Mouse (Mus musculus) hindbrain, postnatal 0 days (tissue): ENCODE results near the gene Rac2. TPM values are rescaled to one million over a fixed set of nuclear protein-coding genes. Genes with fewer than 3 reads are reported as not detected.

Experiments
- ATAC-seq: fragments of 200-750 bp; cut with Nextera tagmentation; 2 replicates; pipeline ENCODE4 v1.8.0; 2017; ENCODE audit warnings: mild to moderate bottlenecking, moderate TSS enrichment, moderate library complexity
- DNase-seq: peaks from one replicate; pipeline ENCODE4 v3.0.0-alpha.2; 2015; ENCODE audit warnings: low spot score
- H3K27ac ChIP-seq: fragments of 300-500 bp; sonication (generic); 2 replicates; pipeline ENCODE4 v1.5.1; 2014; ENCODE audit warnings: mild to moderate bottlenecking
- H3K27me3 ChIP-seq: fragments of 300-500 bp; sonication (generic); 2 replicates; pipeline ENCODE4 v1.6.1; 2014; ENCODE audit warnings: low read length, mixed read lengths; ENCODE audit not compliant: insufficient read depth
- H3K36me3 ChIP-seq: fragments of 300-500 bp; sonication (generic); 2 replicates; pipeline ENCODE4 v1.6.1; 2014; ENCODE audit warnings: low read length, mixed read lengths; ENCODE audit not compliant: insufficient read depth
- H3K4me1 ChIP-seq: fragments of 300-500 bp; sonication (generic); 2 replicates; pipeline ENCODE4 v1.6.1; 2014; ENCODE audit warnings: antibody characterized with exemption, low read length, mixed read lengths; ENCODE audit not compliant: insufficient read depth
- H3K4me2 ChIP-seq: fragments of 300-500 bp; sonication (generic); 2 replicates; pipeline ENCODE4 v1.6.1; 2014; ENCODE audit warnings: low read depth, mild to moderate bottlenecking, low read length, moderate library complexity, mixed read lengths
- H3K4me3 ChIP-seq: fragments of 300-500 bp; sonication (generic); 2 replicates; pipeline ENCODE4 v1.5.1; 2014; ENCODE audit warnings: low read length
- H3K9ac ChIP-seq: fragments of 300-500 bp; sonication (generic); replicated peaks from 2 replicates; pipeline ENCODE4 v1.6.1; 2014; ENCODE audit warnings: mild to moderate bottlenecking, low read length, moderate library complexity, mixed read lengths
- H3K9me3 ChIP-seq: fragments of 300-500 bp; sonication (generic); 2 replicates; pipeline ENCODE4 v1.6.1; 2016; ENCODE audit warnings: low read length, mixed read lengths
- CTCF ChIP-seq: IDR thresholded peaks from 2 replicates; pipeline ENCODE4 v1.5.1; 2016; ENCODE audit warnings: antibody characterized with exemption, control low read depth, low read depth
- WGBS: fragments of 180-500 bp; shearing (Covaris S2); extraction: QIAGEN DNeasy Blood & Tissue Kit; methylation state at CpG from one replicate; pipeline ENCODE4 v1.1.7; 2014; 5-methylcytosine and 5-hydroxymethylcytosine counted together
- polyA plus RNA-seq: library from polyadenylated mRNA; unstranded; fragments of >200 nt; fragmentation: Nextera tagmentation; extraction: Ambion mirVana; gene quantifications from 2 replicates; pipeline ENCODE4 v1.2.1, GENCODE M21; 2015
- total RNA-seq: library from RNA; depleted of rRNA; stranded (reverse); fragments of >200 nt; gene quantifications from 2 replicates; pipeline ENCODE4 v1.2.3, GENCODE M21; 2014

Rac2 gene
- total and polyA plus RNA-seq, 2 experiments from 2014 or later, result 3.4 to 6.8 TPM

- H3K27me3 ChIP-seq, result no peaks in the 10 kb centered on the region
- 83% methylated on average over 6 of the region's 6 CpGs for WGBS
Observed at GRCm38 (mm10) chr15:78596504-78596903, 23.9 kb upstream of the Rac2 start.

DNA sequence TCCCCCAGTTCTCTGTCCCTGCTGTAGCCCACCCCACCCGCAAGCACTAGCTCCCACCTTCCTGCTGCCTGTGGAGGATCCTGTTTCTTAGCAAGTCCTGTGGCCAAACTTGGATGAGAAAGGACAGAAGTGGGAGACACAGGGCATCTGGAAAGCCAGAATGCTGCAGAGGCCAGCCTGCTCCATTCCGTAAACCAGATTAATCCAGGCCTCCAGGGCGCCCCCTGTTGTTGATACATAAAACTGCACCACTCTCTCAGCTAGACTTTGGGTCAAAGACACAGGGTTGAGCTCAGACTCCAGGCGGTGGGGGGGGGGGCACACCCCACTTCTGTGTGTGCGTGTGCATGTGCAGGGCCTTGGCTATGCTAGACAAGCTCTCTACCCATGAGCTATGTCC lies 22.9 kb upstream of the Rac2 start:
- H3K9me3 ChIP-seq, result no peaks in the 10 kb centered on the region
- no peak for DNase-seq
- 76% methylated on average over 5 of the region's 5 CpGs for WGBS

More at GRCm38 (mm10) chr15:78596504-78596903, 23.9 kb upstream of the Rac2 start:
- no peak overlapping the region for H3K9ac ChIP-seq
- DNase-seq (no peak), ATAC-seq (no peak)
- no peak overlapping the region for H3K4me3 ChIP-seq
- no peaks in the 10 kb centered on the region for H3K36me3 ChIP-seq
- H3K9me3 ChIP-seq, result no peaks in the 10 kb centered on the region
- H3K4me2 ChIP-seq, result no peak overlapping the region
- H3K27ac ChIP-seq, result no peak overlapping the region
- no peak for TF ChIP-seq CTCF
- H3K4me1 ChIP-seq, result no peaks in the 10 kb centered on the region

DNA sequence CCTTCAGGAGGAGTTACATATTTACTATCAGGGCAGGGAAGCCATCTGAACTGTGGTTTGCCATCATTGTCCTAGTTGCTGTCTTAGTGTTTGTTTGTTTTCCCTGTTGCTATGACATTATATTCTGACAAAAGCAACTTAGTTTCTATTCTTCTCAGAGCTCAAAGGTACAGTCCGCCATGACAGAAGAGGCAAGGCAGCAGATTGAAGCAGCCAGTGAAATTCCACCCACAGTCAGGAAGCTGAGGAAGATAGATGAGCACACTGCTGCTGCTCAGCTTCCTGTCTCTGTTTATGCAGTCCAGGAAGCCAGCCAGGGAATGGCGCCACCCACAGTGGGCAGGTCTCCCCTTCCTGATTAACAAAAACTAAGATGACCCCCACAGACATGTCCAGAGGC lies 22.2 kb upstream of the Rac2 start:
- H3K36me3 ChIP-seq, result no peaks in the 10 kb centered on the region
- no peak overlapping the region for H3K27ac ChIP-seq
- ATAC-seq (no peak), DNase-seq (no peak)
- H3K4me3 ChIP-seq, result no peak overlapping the region
- H3K9ac ChIP-seq, result no peak overlapping the region
- H3K4me2 ChIP-seq, result no peak overlapping the region
- H3K9me3 ChIP-seq, result no peaks in the 10 kb centered on the region
- H3K4me1 ChIP-seq, result no peaks in the 10 kb centered on the region
- no peaks in the 10 kb centered on the region for H3K27me3 ChIP-seq
- WGBS, result 88% methylated on average over 2 of the region's 2 CpGs
- no peak for TF ChIP-seq CTCF

More for the DNA sequence above, 22.9 kb upstream of the Rac2 start:
- ATAC-seq, result no peak
- Histone ChIP-seq H3K27me3 (no peaks in the 10 kb centered on the region), H3K27ac (no peak overlapping the region), H3K9ac (no peak overlapping the region), H3K4me1 (no peaks in the 10 kb centered on the region), H3K4me3 (no peak overlapping the region), H3K4me2 (no peak overlapping the region), H3K36me3 (no peaks in the 10 kb centered on the region)
- TF ChIP-seq CTCF, result peak; percentile 21

GRCm38 (mm10) chr15:78593896-78594425 lies 21.4 kb upstream of the Rac2 start:
- no peak overlapping the region for H3K27ac ChIP-seq
- H3K36me3 ChIP-seq, result no peaks in the 10 kb centered on the region
- H3K9me3 ChIP-seq, result no peaks in the 10 kb centered on the region
- WGBS, result 72% methylated on average over 7 of the region's 7 CpGs
- H3K4me2 ChIP-seq, result no peak overlapping the region
- H3K4me1 ChIP-seq, result no peaks in the 10 kb centered on the region
- no peak for TF ChIP-seq CTCF
- no peak overlapping the region for H3K9ac ChIP-seq
- H3K27me3 ChIP-seq, result no peaks in the 10 kb centered on the region
- no peak overlapping the region for H3K4me3 ChIP-seq
- no peak for DNase-seq
- ATAC-seq, result no peak

DNA sequence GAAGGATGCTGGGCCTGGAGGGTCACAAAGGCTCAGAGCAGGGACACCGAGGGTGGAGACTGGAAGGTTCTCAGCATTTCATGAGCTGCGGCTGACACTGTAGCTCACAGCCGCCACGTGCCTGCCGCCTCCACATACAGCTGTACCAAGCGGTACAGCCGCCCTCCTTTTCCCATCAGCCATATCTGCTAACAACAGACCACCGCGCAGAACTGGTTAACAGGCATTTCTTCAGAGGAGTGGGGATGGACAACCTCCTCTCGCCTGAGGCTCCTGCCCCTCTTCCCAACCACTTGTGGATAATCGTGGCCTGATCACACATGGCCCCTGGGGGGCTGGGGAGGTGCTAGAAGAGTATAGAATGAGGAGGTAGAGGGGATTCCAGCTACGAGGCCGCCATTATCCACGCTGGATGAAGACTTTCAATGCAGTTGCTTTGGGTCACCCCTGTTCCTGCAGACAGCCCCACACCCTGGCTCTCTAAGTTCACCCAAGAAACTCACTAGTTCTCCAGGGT lies 19.9 kb upstream of the Rac2 start:
- WGBS, result 80% methylated on average over 14 of the region's 14 CpGs
- no peak for ATAC-seq
- DNase-seq, result no peak

GRCm38 (mm10) chr15:78591680-78592451 lies 19.3 kb upstream of the Rac2 start:
- 75% methylated on average over 15 of the region's 15 CpGs for WGBS
- no peak overlapping the region for H3K9ac ChIP-seq
- H3K27me3 ChIP-seq, result no peaks in the 10 kb centered on the region
- H3K9me3 ChIP-seq, result no peaks in the 10 kb centered on the region
- no peak overlapping the region for H3K4me2 ChIP-seq
- no peak overlapping the region for H3K4me3 ChIP-seq
- H3K27ac ChIP-seq, result no peak overlapping the region
- no peak for TF ChIP-seq CTCF
- no peaks in the 10 kb centered on the region for H3K4me1 ChIP-seq
- ATAC-seq (no peak), DNase-seq (no peak)
- no peaks in the 10 kb centered on the region for H3K36me3 ChIP-seq

More for the DNA sequence above, 19.9 kb upstream of the Rac2 start:
- no peaks in the 10 kb centered on the region for H3K9me3 ChIP-seq
- H3K4me2 ChIP-seq, result no peak overlapping the region
- no peaks in the 10 kb centered on the region for H3K4me1 ChIP-seq
- no peaks in the 10 kb centered on the region for H3K27me3 ChIP-seq
- H3K36me3 ChIP-seq, result no peaks in the 10 kb centered on the region
- H3K4me3 ChIP-seq, result no peak overlapping the region
- no peak overlapping the region for H3K27ac ChIP-seq
- TF ChIP-seq CTCF, result no peak
- no peak overlapping the region for H3K9ac ChIP-seq

DNA sequence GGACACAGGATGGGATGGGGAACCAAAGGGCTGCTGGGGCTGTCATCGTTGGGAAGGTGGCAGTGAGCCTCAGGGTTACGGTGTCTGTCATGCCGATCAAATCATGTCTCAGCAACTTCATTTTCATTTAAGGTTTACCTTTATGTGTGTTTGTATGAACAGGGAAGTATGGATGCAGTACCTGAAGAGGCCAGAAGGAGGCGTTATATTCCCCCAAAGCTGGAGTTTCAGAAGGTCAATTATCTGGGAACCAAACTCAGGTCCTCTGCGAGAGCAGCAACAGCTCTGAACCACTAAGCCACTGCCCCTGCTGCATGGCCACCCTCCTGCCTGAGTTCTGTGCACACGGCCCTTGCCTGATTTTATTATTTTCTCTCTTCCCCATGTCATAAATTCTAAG lies 18.2 kb upstream of the Rac2 start:
- no peak for DNase-seq
- Histone ChIP-seq H3K9me3 (no peaks in the 10 kb centered on the region), H3K9ac (no peak overlapping the region), H3K4me1 (no peaks in the 10 kb centered on the region), H3K27ac (no peak overlapping the region), H3K27me3 (no peaks in the 10 kb centered on the region), H3K4me3 (no peak overlapping the region), H3K36me3 (no peaks in the 10 kb centered on the region), H3K4me2 (no peak overlapping the region)
- no peak for ATAC-seq
- WGBS, result 83% methylated on average over 6 of the region's 6 CpGs
- peak; percentile 41 for TF ChIP-seq CTCF
